Mouse (Mus musculus) kidney, postnatal 4 days (tissue): ENCODE data around the gene Rhbdl1.

ENCODE experiments used
- DNase-seq, 2 experiments: peaks; one replicate each; pipeline ENCODE4 v3.0.0; 2021; ENCODE audit warnings: mixed read lengths in 2 of 2

Gene Rhbdl1

DNA sequence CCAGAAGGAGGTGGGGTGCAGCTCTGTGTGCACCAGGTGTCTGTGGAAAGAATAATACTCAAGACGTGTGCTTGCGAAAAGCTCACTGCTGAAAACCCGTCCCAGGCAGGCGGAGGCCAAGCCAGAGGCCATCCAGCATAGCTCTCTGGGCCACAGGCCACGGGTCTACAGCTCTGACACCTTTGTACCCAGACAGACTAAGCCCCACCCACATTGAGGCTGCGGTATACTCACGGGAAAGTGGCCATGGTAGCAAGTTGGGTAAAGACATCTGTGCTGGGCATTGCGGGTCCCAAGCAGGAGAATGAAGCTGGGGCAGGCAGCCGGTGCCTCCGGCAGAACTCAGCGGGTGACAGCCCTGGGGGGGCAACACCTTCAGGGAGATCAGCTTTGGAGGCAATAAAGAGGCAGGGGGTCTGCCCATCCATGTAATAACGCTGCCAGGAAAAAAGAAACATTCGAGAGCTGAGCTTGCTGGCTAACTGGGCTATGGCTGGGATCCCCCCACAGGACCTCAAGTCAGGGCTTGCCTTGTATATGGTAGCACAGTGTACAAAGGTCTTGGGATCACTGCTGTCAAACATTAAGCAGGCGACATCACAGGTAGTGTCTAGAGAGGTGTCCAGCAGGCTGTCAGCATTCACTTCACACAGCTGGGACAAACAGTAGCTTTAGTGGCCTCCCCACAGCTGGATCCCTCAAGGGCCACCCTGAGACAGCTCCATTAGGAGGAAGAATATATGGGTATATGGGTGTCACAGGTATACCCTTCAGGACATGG is 2.5 kb upstream of the Rhbdl1 start:
- peak in 1 of 2 experiments; percentile 47 for DNase-seq

- DNase-seq = no peak
Measured at GRCm38 (mm10) chr17:25838904-25839303, 1.8 kb upstream of the Rhbdl1 start.

- DNase-seq = no peak
Measured at GRCm38 (mm10) chr17:25837533-25837932, 438 bp upstream of the Rhbdl1 start.

- DNase-seq = peak; percentile 45 to 68
Measured at GRCm38 (mm10) chr17:25836397-25837075, 559 bp downstream of the Rhbdl1 start.

GRCm38 (mm10) chr17:25835816-25836215 is 1.3 kb downstream of the Rhbdl1 start:
- peak in 1 of 2 experiments; percentile 36 for DNase-seq

- no peak for DNase-seq
Measured at GRCm38 (mm10) chr17:25835301-25835700, 1.8 kb downstream of the Rhbdl1 start.

DNA sequence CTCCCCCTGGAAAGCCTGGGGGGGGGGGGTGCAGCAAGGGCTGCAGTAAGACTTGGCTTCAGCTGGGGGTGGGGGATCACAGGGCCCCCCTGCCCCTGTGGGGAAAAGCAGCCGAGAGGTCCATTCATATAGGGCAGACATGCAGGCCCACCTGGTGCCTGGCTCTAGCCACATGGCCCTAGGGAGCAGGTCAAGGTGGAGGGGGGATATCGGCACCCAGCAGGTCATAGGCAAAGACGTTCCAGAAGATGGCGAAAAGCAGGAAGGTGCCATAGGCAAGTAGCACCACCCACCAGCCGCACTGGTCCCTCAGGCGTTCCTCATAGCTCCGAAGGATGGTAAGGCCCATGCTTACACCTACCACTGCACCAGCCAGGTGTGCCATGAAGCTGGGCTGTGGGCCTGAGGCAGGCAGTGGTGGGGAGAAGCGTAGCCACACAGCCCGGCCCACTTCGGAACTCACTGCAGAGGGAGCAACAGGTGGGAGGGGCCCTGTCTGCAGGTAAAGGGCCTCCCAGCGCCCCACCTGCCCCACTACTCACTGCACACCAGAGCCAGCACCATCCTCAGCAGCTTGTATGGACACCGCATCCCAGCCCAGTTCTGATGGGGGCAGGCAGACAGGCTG is 2.4 kb downstream of the Rhbdl1 start:
- DNase-seq = peak in 1 of 2 experiments; percentile 13

- peak in 1 of 2 experiments; percentile 41 for DNase-seq
Measured at GRCm38 (mm10) chr17:25833961-25834594, 3.0 kb downstream of the Rhbdl1 start.

GRCm38 (mm10) chr17:25833291-25833663 is 3.8 kb downstream of the Rhbdl1 start, which contains the start of gene Stub1:
Gene Stub1 (minus strand): TSS chr17:25833404.
- peak; percentile 95 to 97 for DNase-seq

DNA sequence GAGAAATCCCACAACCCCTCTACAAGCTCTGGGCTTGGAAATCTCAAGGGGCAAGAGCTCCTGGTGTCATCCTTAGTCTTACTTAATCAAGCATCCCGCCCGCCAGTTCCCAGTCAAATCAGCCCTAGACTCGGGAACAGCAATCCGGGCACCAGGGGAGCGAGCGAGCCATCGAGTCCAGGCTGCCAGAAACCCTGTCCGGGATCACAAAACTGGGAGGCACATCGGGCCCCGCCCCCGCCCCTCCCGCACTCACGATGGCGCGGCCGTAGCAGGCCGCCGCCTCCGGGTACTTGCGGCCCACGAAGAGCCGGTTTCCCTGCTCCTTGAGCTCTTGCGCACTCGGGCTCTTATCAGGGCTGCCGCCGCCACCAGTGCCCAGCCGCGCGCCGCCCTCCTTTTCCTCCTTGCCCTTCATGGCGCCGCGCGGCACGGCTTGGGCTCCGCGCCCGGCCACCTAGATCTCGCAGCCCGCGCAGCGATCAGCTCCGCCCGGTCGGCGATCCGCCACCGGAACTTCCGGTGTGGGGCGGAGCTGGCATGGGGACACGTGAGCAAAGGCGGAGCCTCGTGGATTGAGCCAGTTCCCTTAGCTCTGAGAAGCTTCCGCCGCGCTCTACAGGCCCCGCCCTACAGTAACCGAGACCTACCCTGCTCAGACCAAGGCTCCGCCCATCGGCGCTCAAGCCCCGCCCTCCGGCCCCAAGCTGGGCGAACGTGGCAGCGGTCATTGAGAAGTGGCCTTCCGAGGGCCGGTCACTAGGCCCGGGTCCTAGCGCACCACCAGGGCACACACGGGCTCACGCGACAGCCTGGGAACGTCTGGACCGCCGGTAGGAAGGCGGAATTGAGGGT is 4.4 kb downstream of the Rhbdl1 start:
- DNase-seq = peak; percentile 100

DNA sequence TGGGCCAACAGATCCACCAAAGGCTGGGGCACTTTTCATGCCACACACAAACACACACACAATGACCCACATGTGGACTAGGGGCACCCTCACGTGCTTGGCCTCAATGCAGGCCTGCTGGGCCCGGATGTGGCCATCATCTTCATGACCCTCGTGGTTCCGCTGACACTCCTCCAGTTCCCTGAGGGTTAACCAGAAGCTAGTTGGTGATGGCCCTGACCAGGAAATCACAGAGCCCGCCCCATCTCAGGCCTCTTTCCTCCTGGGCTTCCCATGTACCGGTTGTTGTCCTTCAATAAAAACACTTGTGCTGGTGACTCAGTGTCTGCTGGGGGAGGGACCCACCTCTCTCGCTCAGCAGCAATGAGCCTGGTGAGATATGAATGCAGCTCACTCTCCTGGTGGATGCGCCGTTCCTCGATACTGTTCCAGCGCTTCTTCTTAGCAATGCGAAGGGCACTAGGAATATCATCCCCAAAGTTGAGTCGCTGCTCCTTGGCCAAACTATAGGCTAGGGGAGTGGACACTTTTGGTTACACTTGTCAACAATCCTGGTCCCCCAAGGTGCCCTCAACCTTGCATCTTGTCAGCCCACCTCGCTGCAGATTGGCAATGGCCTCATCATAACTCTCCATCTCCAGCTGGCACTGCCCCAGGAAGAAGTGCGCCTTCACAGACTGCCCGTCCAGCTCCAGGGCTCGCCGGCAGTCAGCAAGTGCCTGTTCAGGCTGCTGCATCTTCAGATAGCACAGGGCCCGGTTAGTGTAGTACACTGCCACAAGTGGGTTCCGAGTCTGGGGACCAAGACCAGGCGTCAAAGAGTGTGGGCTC is 5.4 kb downstream of the Rhbdl1 start:
- peak; percentile 41 to 51 for DNase-seq

GRCm38 (mm10) chr17:25830806-25831431 is 6.2 kb downstream of the Rhbdl1 start:
- DNase-seq = no peak

DNA sequence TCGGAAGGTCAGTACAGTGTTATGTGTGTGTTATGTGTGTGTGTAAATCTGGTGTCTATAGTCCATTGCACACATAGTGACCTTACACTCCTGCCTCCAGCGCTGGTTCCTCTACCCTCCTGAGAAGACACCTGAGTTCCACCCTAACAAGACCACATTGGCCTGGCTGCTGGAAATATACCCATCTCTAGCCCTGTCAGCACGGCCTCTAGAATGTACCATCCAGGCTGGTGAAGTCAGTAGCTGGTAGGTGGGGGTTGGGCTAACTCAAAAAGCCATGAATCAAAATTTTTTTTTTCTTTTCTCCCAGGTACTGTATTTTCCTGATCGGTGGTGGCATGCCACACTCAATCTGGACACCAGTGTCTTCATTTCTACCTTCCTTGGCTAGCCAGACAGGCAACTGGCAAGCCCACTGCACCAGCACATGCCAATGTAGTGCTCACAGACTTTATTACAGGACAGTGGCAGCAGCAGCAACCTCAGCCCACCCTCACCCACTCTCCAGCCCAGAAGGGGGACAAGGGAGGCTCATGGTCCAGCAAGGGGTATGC is 6.8 kb downstream of the Rhbdl1 start:
- DNase-seq = no peak

- DNase-seq = peak in 1 of 2 experiments; percentile 31
Measured at GRCm38 (mm10) chr17:25829558-25830017, 7.5 kb downstream of the Rhbdl1 start.

- peak; percentile 84 to 90 for DNase-seq
Measured at GRCm38 (mm10) chr17:25828712-25829557, 8.2 kb downstream of the Rhbdl1 start, which contains the start of gene Jmjd8. Gene Jmjd8 (plus strand): TSS chr17:25828867.

GRCm38 (mm10) chr17:25828223-25828594 is 8.9 kb downstream of the Rhbdl1 start:
- peak in 1 of 2 experiments; percentile 28 for DNase-seq

- DNase-seq = no peak
Measured at GRCm38 (mm10) chr17:25827546-25828222, 9.4 kb downstream of the Rhbdl1 start.

DNA sequence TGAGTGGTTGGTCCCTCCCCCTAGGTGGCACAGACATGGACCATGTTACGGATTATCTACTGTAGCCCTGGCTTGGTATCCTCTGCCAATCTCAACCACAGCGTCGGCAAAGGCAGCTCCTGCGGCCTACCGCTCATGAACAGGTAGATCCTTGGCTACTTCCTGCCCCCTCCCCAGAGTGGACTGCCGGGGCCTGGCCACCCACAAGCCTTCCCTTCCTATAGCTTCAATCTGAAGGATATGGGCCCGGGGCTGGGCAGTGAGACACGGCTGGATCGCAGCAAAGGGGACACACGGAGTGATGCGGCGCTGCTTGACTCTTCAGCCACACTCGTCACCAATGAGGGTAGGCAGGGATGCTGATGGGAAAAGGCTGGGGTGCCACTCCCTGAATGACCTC is 10.1 kb downstream of the Rhbdl1 start:
- no peak for DNase-seq
